Mouse (Mus musculus) G1E (cell line): ENCODE results near the gene Kif1b. TPM values are rescaled to one million over a fixed set of nuclear protein-coding genes. Genes with fewer than 3 reads are reported as not detected.
A peak's percentile ranks its signal among the peaks of the same experiment; 100 is the strongest.

Experiments used
- ATAC-seq: 2 replicates; pipeline ENCODE4 v1.8.0; 2016; ENCODE audit warnings: mild to moderate bottlenecking; ENCODE audit not compliant: insufficient number of reproducible peaks, poor library complexity, low FRiP score, severe bottlenecking; ENCODE audit errors: extremely low read depth
- DNase-seq: peaks from one replicate; pipeline ENCODE4 v3.0.0; 2012; ENCODE audit warnings: low spot score
- H3K27me3 ChIP-seq: 2 replicates; pipeline ENCODE4 v1.6.1; 2012; ENCODE audit warnings: mild to moderate bottlenecking, low read length, inconsistent platforms; ENCODE audit not compliant: insufficient read depth
- H3K36me3 ChIP-seq: replicated peaks from 2 replicates; pipeline ENCODE3; 2012; ENCODE audit warnings: mild to moderate bottlenecking, inconsistent platforms
- H3K4me1 ChIP-seq: 2 replicates; pipeline ENCODE4 v1.6.1; 2012; ENCODE audit warnings: low read depth, low read length, inconsistent platforms, mixed read lengths; ENCODE audit not compliant: insufficient read depth
- H3K4me3 ChIP-seq: 2 replicates; pipeline ENCODE4 v1.5.1; 2012; ENCODE audit warnings: low read depth, mild to moderate bottlenecking, inconsistent platforms, low read length, moderate library complexity, mixed read lengths
- H3K9me3 ChIP-seq: replicated peaks from 2 replicates; pipeline ENCODE4 v1.6.1; 2012; ENCODE audit warnings: inconsistent platforms
- CTCF ChIP-seq: IDR thresholded peaks from 2 replicates; pipeline ENCODE4 v1.5.1; 2012; ENCODE audit warnings: low read depth, low read length, inconsistent platforms, mixed read lengths
- GATA1 ChIP-seq: IDR thresholded peaks from 2 replicates; pipeline ENCODE4 v1.6.1; 2012; ENCODE audit warnings: borderline replicate concordance, low read length, inconsistent platforms, mixed read lengths
- GATA2 ChIP-seq: IDR thresholded peaks from 2 replicates; pipeline ENCODE4 v1.6.1; 2012; ENCODE audit warnings: low read depth, low read length, inconsistent platforms, borderline replicate concordance
- POLR2AphosphoS5 ChIP-seq: IDR thresholded peaks from 2 replicates; pipeline ENCODE4 v1.6.1; 2012; ENCODE audit warnings: low read depth, low read length, inconsistent platforms; ENCODE audit not compliant: insufficient replicate concordance
- TAL1 ChIP-seq: conservative IDR thresholded peaks from 2 replicates; pipeline ENCODE4 v1.6.1; 2012; ENCODE audit warnings: low read depth, low read length, inconsistent platforms, mixed read lengths
- polyA plus RNA-seq: library from polyadenylated mRNA; stranded (reverse); fragments of >175 nt; gene quantifications from 2 replicates; pipeline ENCODE4 v1.2.3, GENCODE M21; 2012
- total RNA-seq, 2 experiments: library from RNA; stranded (forward) in 1 of 2; stranded (reverse) in 1 of 2; fragments of 200-1000 nt in 1 of 2; fragments of >200 nt in 1 of 2; fragmentation: Nextera tagmentation in 1 of 2; gene quantifications; 2 replicates each; pipeline ENCODE4 v1.2.3; 2014 to 2017

Gene Kif1b
- total and polyA plus RNA-seq, 3 experiments = 2.6 to 43.0 (median 32.7) TPM

- Histone ChIP-seq H3K36me3 (no peaks in the 10 kb centered on the region), H3K4me1 (peaks cover 20% of the 10 kb centered on the region), H3K9me3 (no peaks in the 10 kb centered on the region), H3K27me3 (peaks cover 26% of the 10 kb centered on the region), H3K4me3 (no peak overlapping the region)
- no peak for ATAC-seq
- TF ChIP-seq GATA2 (no peak), TAL1 (no peak), CTCF (no peak), GATA1 (no peak), POLR2AphosphoS5 (no peak)
- no peak for DNase-seq
Observed at GRCm38 (mm10) chr4:149311996-149312395, 4.5 kb upstream of the Kif1b start.

- Histone ChIP-seq H3K4me3 (no peak overlapping the region), H3K9me3 (no peaks in the 10 kb centered on the region), H3K4me1 (peaks cover 35% of the 10 kb centered on the region), H3K36me3 (no peaks in the 10 kb centered on the region), H3K27me3 (peaks cover 26% of the 10 kb centered on the region)
- no peak for ATAC-seq
- DNase-seq = no peak
- no peak for TF ChIP-seq TAL1
- no peak for TF ChIP-seq GATA2
- TF ChIP-seq POLR2AphosphoS5 = no peak
- TF ChIP-seq CTCF = no peak
- TF ChIP-seq GATA1 = no peak
Observed at GRCm38 (mm10) chr4:149308491-149308820, 963 bp upstream of the Kif1b start.

GRCm38 (mm10) chr4:149306712-149307595 lies 539 bp downstream of the Kif1b start:
- H3K9me3 ChIP-seq = no peaks in the 10 kb centered on the region
- H3K4me3 ChIP-seq = peak overlapping the region; percentile 85
- H3K36me3 ChIP-seq = no peaks in the 10 kb centered on the region
- peaks cover 24% of the 10 kb centered on the region for H3K27me3 ChIP-seq
- ATAC-seq (no peak), DNase-seq (peak; percentile 65)
- peaks cover 39% of the 10 kb centered on the region for H3K4me1 ChIP-seq
- no peak for TF ChIP-seq TAL1
- no peak for TF ChIP-seq CTCF
- no peak for TF ChIP-seq GATA1
- no peak for TF ChIP-seq GATA2
- no peak for TF ChIP-seq POLR2AphosphoS5

GRCm38 (mm10) chr4:149305761-149306711 lies 1.5 kb downstream of the Kif1b start:
- DNase-seq (no peak), ATAC-seq (no peak)
- Histone ChIP-seq H3K27me3 (peaks cover 24% of the 10 kb centered on the region), H3K4me3 (peak overlapping the region; percentile 85), H3K36me3 (no peaks in the 10 kb centered on the region), H3K4me1 (peaks cover 43% of the 10 kb centered on the region), H3K9me3 (no peaks in the 10 kb centered on the region)
- TF ChIP-seq GATA1 (no peak), POLR2AphosphoS5 (no peak), CTCF (no peak), TAL1 (no peak), GATA2 (no peak)

GRCm38 (mm10) chr4:149304466-149304865 lies 3.0 kb downstream of the Kif1b start:
- Histone ChIP-seq H3K36me3 (no peaks in the 10 kb centered on the region), H3K4me3 (no peak overlapping the region), H3K9me3 (no peaks in the 10 kb centered on the region), H3K4me1 (peaks cover 40% of the 10 kb centered on the region), H3K27me3 (peaks cover 13% of the 10 kb centered on the region)
- TF ChIP-seq TAL1 (no peak), GATA1 (no peak), CTCF (no peak), GATA2 (no peak), POLR2AphosphoS5 (no peak)
- ATAC-seq (no peak), DNase-seq (no peak)

GRCm38 (mm10) chr4:149303502-149303901 lies 4.0 kb downstream of the Kif1b start:
- no peak for TF ChIP-seq GATA2
- TF ChIP-seq POLR2AphosphoS5 = no peak
- no peak for TF ChIP-seq GATA1
- TF ChIP-seq TAL1 = no peak
- no peak for TF ChIP-seq CTCF
- DNase-seq = no peak
- Histone ChIP-seq H3K9me3 (no peaks in the 10 kb centered on the region), H3K27me3 (peaks cover 10% of the 10 kb centered on the region), H3K4me3 (no peak overlapping the region), H3K36me3 (no peaks in the 10 kb centered on the region), H3K4me1 (peaks cover 35% of the 10 kb centered on the region)
- ATAC-seq = no peak
